Mouse (Mus musculus) cortical plate, adult 2 months (tissue): ENCODE results near the gene Cds2. TPM values are rescaled to one million over a fixed set of nuclear protein-coding genes. Genes with fewer than 3 reads are reported as not detected.
"Not testable (repeated sequence)": the region's sequence is repeated elsewhere in the genome, so short reads cannot be mapped to it uniquely, and the experiment has no call there.

Source experiments
- H3K27ac ChIP-seq: fragments of 200-500 bp; 2 replicates; pipeline ENCODE4 v1.5.1; 2012; ENCODE audit warnings: low read length, control low read depth, inconsistent platforms; ENCODE audit not compliant: insufficient read depth
- H3K4me1 ChIP-seq: fragments of 200-500 bp; 2 replicates; pipeline ENCODE4 v1.6.1; 2011; ENCODE audit warnings: low read length; ENCODE audit not compliant: control insufficient read depth, insufficient read depth
- H3K4me3 ChIP-seq: fragments of 200-500 bp; 2 replicates; pipeline ENCODE4 v1.5.1; 2011; ENCODE audit warnings: mild to moderate bottlenecking, low read length, control low read depth; ENCODE audit not compliant: insufficient read depth
- CTCF ChIP-seq: fragments of 200-500 bp; IDR thresholded peaks from 2 replicates; pipeline ENCODE4 v1.5.1; 2011; ENCODE audit warnings: mild to moderate bottlenecking, control low read depth, low read length; ENCODE audit not compliant: insufficient read depth; ENCODE audit errors: extremely low read depth
- POLR2A ChIP-seq: fragments of 200-500 bp; IDR thresholded peaks from 2 replicates; pipeline ENCODE4 v1.6.1; 2011; ENCODE audit warnings: mild to moderate bottlenecking, low read length, control low read depth; ENCODE audit not compliant: insufficient read depth; ENCODE audit errors: extremely low read depth
- polyA plus RNA-seq: library from polyadenylated mRNA; depleted of rRNA; stranded (reverse); fragments of >200 nt; gene quantifications from 2 replicates; pipeline ENCODE4 v1.2.3, GENCODE M21; 2012

Cds2 gene
- polyA plus RNA-seq, 1 experiment, result 144 TPM

GRCm38 (mm10) chr2:132279978-132280377, 17.0 kb downstream of the Cds2 start:
- no peak overlapping the region for H3K4me3 ChIP-seq
- H3K27ac ChIP-seq, result no peak overlapping the region
- H3K4me1 ChIP-seq, result peaks cover 19% of the 10 kb centered on the region
- TF ChIP-seq CTCF (no peak), POLR2A (no peak)

- peaks cover 19% of the 10 kb centered on the region for H3K4me1 ChIP-seq
- no peak overlapping the region for H3K4me3 ChIP-seq
- no peak overlapping the region for H3K27ac ChIP-seq
- TF ChIP-seq CTCF, result no peak
- no peak for TF ChIP-seq POLR2A
Observed at GRCm38 (mm10) chr2:132280518-132281120, 17.7 kb downstream of the Cds2 start.

DNA sequence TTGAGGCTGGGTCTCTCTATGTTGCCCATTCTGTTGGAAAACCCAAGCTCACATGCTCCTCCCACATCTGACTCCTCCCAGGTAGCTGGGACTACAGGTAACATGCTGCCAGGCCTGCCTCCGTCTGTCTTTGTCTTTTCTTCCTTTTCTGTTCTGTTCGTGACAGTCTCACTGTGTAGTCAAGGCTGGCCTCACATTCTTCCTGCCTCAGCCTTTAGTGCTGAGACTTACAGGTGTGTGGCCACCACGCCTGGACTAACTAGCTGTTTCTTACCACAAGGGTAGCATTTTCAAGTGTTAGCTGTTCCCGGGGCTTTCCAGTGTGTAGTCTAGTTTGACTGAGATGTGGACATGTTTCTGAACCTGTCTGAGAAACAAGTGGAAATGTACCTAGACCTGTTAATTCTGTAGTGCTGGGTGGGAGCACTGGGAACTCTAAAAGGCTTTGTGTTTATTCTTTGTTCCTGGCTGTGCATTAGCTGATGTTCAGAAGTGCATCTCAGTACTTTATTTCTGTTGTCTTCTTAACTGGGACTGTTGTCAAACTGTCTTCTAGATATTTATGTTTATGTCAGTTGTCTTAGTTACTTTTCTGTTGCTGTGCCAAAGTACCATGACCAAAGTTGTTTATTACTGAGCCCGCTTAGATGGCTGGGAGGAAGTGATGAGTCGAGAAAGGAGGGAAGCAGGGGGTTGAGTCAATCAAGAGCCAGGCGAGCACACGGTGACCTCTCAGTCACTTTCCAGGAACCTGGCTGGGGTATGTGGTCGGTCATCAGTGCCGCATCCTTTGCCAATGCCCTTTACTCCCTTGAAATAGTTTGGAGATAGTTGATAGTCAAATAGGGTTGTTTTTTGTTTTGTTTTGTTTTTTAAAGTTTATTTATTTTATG, 18.9 kb downstream of the Cds2 start:
- Histone ChIP-seq H3K27ac (no peak overlapping the region), H3K4me1 (peaks cover 19% of the 10 kb centered on the region), H3K4me3 (no peak overlapping the region)
- TF ChIP-seq POLR2A (no peak), CTCF (no peak)

DNA sequence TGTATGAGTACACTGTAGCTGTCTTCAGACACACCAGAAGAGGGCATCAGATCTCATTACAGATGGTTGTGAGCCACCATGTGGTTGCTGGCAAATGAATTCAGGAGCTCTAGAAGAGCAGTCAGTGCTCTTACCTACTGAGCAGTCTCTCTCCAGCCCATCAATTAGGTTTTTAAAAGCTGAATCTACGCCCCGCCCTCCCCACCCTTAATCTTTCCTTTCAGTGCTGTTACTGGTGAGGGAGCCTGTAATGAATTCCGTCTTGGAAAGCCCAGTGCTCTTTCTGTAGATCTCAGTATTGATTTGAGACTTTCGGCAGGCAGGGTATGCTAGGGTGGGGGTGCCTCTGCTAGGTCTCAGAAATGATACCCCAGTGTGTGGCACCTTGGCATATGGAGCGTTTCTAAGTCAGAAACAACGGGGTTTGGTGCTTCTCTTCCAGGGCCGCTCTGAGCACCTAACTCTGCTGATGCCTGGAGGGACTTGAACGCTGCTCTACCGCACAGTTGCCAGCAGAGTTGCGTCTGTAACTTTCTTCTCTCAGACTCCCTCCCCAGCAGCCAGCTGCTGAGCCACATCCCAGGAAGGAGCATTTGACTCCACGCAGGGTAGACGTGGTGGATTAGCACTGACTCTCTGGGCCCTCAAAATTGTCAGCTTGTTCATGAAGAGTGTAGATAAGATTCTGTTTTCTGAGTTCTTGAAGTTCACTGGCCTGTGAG, 19.7 kb downstream of the Cds2 start:
- Histone ChIP-seq H3K4me3 (no peak overlapping the region), H3K27ac (0 out of 2 replicates have a peak overlapping the region, but pooled peaks have one; percentile 52), H3K4me1 (peaks cover 19% of the 10 kb centered on the region)
- TF ChIP-seq POLR2A (no peak), CTCF (no peak)

- H3K4me1 ChIP-seq, result peaks cover 19% of the 10 kb centered on the region
- H3K27ac ChIP-seq, result 0 out of 2 replicates have a peak overlapping the region, but pooled peaks have one; percentile 52
Observed at GRCm38 (mm10) chr2:132283236-132284070, 20.5 kb downstream of the Cds2 start.

GRCm38 (mm10) chr2:132284492-132285139, 21.7 kb downstream of the Cds2 start:
- H3K4me1 ChIP-seq, result peaks cover 15% of the 10 kb centered on the region
- peak overlapping the region; percentile 53; the same call in 1 of the 2 replicates for H3K27ac ChIP-seq
- H3K4me3 ChIP-seq, result no peak overlapping the region
- TF ChIP-seq CTCF (no peak), POLR2A (no peak)

More at GRCm38 (mm10) chr2:132283236-132284070, 20.5 kb downstream of the Cds2 start:
- TF ChIP-seq CTCF (no peak), POLR2A (no peak)
- H3K4me3 ChIP-seq, result no peak overlapping the region

GRCm38 (mm10) chr2:132285722-132286121, 22.8 kb downstream of the Cds2 start:
- H3K4me3 ChIP-seq, H3K27ac ChIP-seq: not testable (repeated sequence)
- peaks cover 17% of the 10 kb centered on the region for H3K4me1 ChIP-seq

- Histone ChIP-seq H3K27ac (no peak overlapping the region), H3K4me3 (no peak overlapping the region), H3K4me1 (peaks cover 23% of the 10 kb centered on the region)
- no peak for TF ChIP-seq CTCF
- no peak for TF ChIP-seq POLR2A
Observed at GRCm38 (mm10) chr2:132286376-132287076, 23.6 kb downstream of the Cds2 start.

- H3K4me3 ChIP-seq, H3K27ac ChIP-seq: not testable (repeated sequence)
- H3K4me1 ChIP-seq, result peaks cover 19% of the 10 kb centered on the region
Observed at GRCm38 (mm10) chr2:132289213-132289612, 26.3 kb downstream of the Cds2 start.
